Mouse (Mus musculus) lung, embryonic 15.5 days (tissue): ENCODE measurements at regions not wholly inside any gene's neighbourhood (a gene's known extent, or its start where the extent isn't known, plus 50 kb on each side); places are given as distances from the start of the nearest gene placed in this dataset.

ENCODE experiments used
- ATAC-seq: fragments of 200-750 bp; cut with Nextera tagmentation; 2 replicates; pipeline ENCODE4 v1.8.0; 2017; ENCODE audit warnings: moderate number of reproducible peaks, borderline replicate concordance; ENCODE audit not compliant: low FRiP score, low TSS enrichment; ENCODE audit errors: extremely low read depth
- H3K27ac ChIP-seq: fragments of 300-500 bp; sonication (generic); 2 replicates; pipeline ENCODE4 v1.5.1; 2015; ENCODE audit warnings: moderate library complexity, mild to moderate bottlenecking, inconsistent platforms
- H3K27me3 ChIP-seq: fragments of 300-500 bp; sonication (generic); 2 replicates; pipeline ENCODE4 v1.6.1; 2015; ENCODE audit warnings: inconsistent platforms
- H3K36me3 ChIP-seq: fragments of 300-500 bp; sonication (generic); 2 replicates; pipeline ENCODE4 v1.6.1; 2015; ENCODE audit warnings: inconsistent platforms
- H3K4me1 ChIP-seq: fragments of 300-500 bp; sonication (generic); 2 replicates; pipeline ENCODE4 v1.6.1; 2015; ENCODE audit warnings: inconsistent platforms
- H3K4me2 ChIP-seq: fragments of 300-500 bp; sonication (generic); 2 replicates; pipeline ENCODE4 v1.6.1; 2015; ENCODE audit warnings: inconsistent platforms, mild to moderate bottlenecking, moderate library complexity
- H3K4me3 ChIP-seq: fragments of 300-500 bp; sonication (generic); 2 replicates; pipeline ENCODE4 v1.5.1; 2015; ENCODE audit warnings: mild to moderate bottlenecking, inconsistent platforms
- H3K9ac ChIP-seq: fragments of 300-500 bp; sonication (generic); 2 replicates; pipeline ENCODE4 v1.6.1; 2015; ENCODE audit warnings: inconsistent platforms
- H3K9me3 ChIP-seq: fragments of 300-500 bp; sonication (generic); 2 replicates; pipeline ENCODE4 v1.6.1; 2016; ENCODE audit warnings: inconsistent platforms
- WGBS: fragments of 180-500 bp; shearing (Covaris S2); methylation state at CpG from one replicate; pipeline ENCODE4 v1.1.7; 2015; 5-methylcytosine and 5-hydroxymethylcytosine counted together

- H3K4me1 ChIP-seq: no peaks in the 10 kb centered on the region
- H3K27ac ChIP-seq: no peak overlapping the region
- no peak overlapping the region for H3K4me3 ChIP-seq
- no peak for ATAC-seq
- no peaks in the 10 kb centered on the region for H3K9me3 ChIP-seq
- no peaks in the 10 kb centered on the region for H3K27me3 ChIP-seq
- no peaks in the 10 kb centered on the region for H3K36me3 ChIP-seq
- 68% methylated on average over 6 of the region's 6 CpGs for WGBS
- H3K9ac ChIP-seq: no peak overlapping the region
- H3K4me2 ChIP-seq: no peak overlapping the region
Observed at GRCm38 (mm10) chr7:124880771-124881170, 563.7 kb upstream of the Kdm8 start.

- Histone ChIP-seq H3K4me3 (no peak overlapping the region), H3K36me3 (no peaks in the 10 kb centered on the region), H3K27ac (no peak overlapping the region), H3K4me2 (no peak overlapping the region), H3K9me3 (no peaks in the 10 kb centered on the region; the same call in 1 of the 2 replicates), H3K27me3 (no peaks in the 10 kb centered on the region), H3K9ac (no peak overlapping the region), H3K4me1 (no peaks in the 10 kb centered on the region)
- ATAC-seq: 0 out of 2 replicates have a peak, but pooled peaks have one; percentile 23
- 47% methylated on average over 5 of the region's 5 CpGs for WGBS
Observed at GRCm38 (mm10) chr7:124907233-124907632, 537.2 kb upstream of the Kdm8 start.

- 0 out of 2 replicates have a peak overlapping the region, but pooled peaks have one; percentile 2 for H3K27ac ChIP-seq
- H3K4me3 ChIP-seq: no peak overlapping the region
- no peaks in the 10 kb centered on the region for H3K9me3 ChIP-seq
- H3K36me3 ChIP-seq: no peaks in the 10 kb centered on the region
- no peak for ATAC-seq
- H3K4me2 ChIP-seq: no peak overlapping the region
- H3K4me1 ChIP-seq: no peaks in the 10 kb centered on the region
- no peaks in the 10 kb centered on the region for H3K27me3 ChIP-seq
- 74% methylated on average over 5 of the region's 5 CpGs for WGBS
- no peak overlapping the region for H3K9ac ChIP-seq
Observed at GRCm38 (mm10) chr7:124907662-124908296, 536.7 kb upstream of the Kdm8 start.

GRCm38 (mm10) chr7:124914061-124914460 lies 530.4 kb upstream of the Kdm8 start:
- no peak overlapping the region for H3K4me2 ChIP-seq
- no peak for ATAC-seq
- H3K4me3 ChIP-seq: no peak overlapping the region
- H3K36me3 ChIP-seq: no peaks in the 10 kb centered on the region
- no peaks in the 10 kb centered on the region for H3K27me3 ChIP-seq
- H3K27ac ChIP-seq: no peak overlapping the region
- WGBS: 67% methylated on average over 5 of the region's 5 CpGs
- H3K9ac ChIP-seq: no peak overlapping the region
- H3K4me1 ChIP-seq: no peaks in the 10 kb centered on the region
- H3K9me3 ChIP-seq: no peaks in the 10 kb centered on the region

GRCm38 (mm10) chr7:124914479-124914878 lies 530.0 kb upstream of the Kdm8 start:
- Histone ChIP-seq H3K9ac (no peak overlapping the region), H3K4me2 (no peak overlapping the region), H3K27me3 (no peaks in the 10 kb centered on the region), H3K36me3 (no peaks in the 10 kb centered on the region), H3K9me3 (no peaks in the 10 kb centered on the region), H3K27ac (no peak overlapping the region), H3K4me1 (no peaks in the 10 kb centered on the region), H3K4me3 (no peak overlapping the region)
- WGBS: 63% methylated on average over 4 of the region's 4 CpGs
- ATAC-seq: no peak

GRCm38 (mm10) chr7:124914972-124915371 lies 529.5 kb upstream of the Kdm8 start:
- Histone ChIP-seq H3K27ac (no peak overlapping the region), H3K4me3 (no peak overlapping the region), H3K36me3 (no peaks in the 10 kb centered on the region), H3K9me3 (no peaks in the 10 kb centered on the region), H3K4me2 (no peak overlapping the region), H3K9ac (no peak overlapping the region), H3K4me1 (no peaks in the 10 kb centered on the region), H3K27me3 (no peaks in the 10 kb centered on the region)
- no peak for ATAC-seq
- 59% methylated on average over 6 of the region's 6 CpGs for WGBS

GRCm38 (mm10) chr7:124915637-124916036 lies 528.8 kb upstream of the Kdm8 start:
- H3K4me3 ChIP-seq: no peak overlapping the region
- no peak for ATAC-seq
- H3K4me2 ChIP-seq: no peak overlapping the region
- WGBS: 61% methylated on average over 5 of the region's 5 CpGs
- H3K9ac ChIP-seq: no peak overlapping the region
- no peaks in the 10 kb centered on the region for H3K4me1 ChIP-seq
- H3K9me3 ChIP-seq: no peaks in the 10 kb centered on the region
- H3K36me3 ChIP-seq: no peaks in the 10 kb centered on the region
- no peaks in the 10 kb centered on the region for H3K27me3 ChIP-seq
- no peak overlapping the region for H3K27ac ChIP-seq

GRCm38 (mm10) chr7:124917606-124918120 lies 526.8 kb upstream of the Kdm8 start:
- ATAC-seq: no peak
- H3K9me3 ChIP-seq: no peaks in the 10 kb centered on the region
- H3K4me2 ChIP-seq: no peak overlapping the region
- no peaks in the 10 kb centered on the region for H3K4me1 ChIP-seq
- no peak overlapping the region for H3K4me3 ChIP-seq
- 35% methylated on average over 5 of the region's 5 CpGs for WGBS
- no peaks in the 10 kb centered on the region for H3K27me3 ChIP-seq
- H3K9ac ChIP-seq: no peak overlapping the region
- H3K36me3 ChIP-seq: no peaks in the 10 kb centered on the region
- no peak overlapping the region for H3K27ac ChIP-seq

GRCm38 (mm10) chr7:124922806-124923205 lies 521.7 kb upstream of the Kdm8 start:
- Histone ChIP-seq H3K4me3 (no peak overlapping the region), H3K9me3 (no peaks in the 10 kb centered on the region), H3K9ac (no peak overlapping the region), H3K36me3 (no peaks in the 10 kb centered on the region), H3K4me2 (no peak overlapping the region), H3K4me1 (no peaks in the 10 kb centered on the region), H3K27me3 (no peaks in the 10 kb centered on the region), H3K27ac (no peak overlapping the region)
- no peak for ATAC-seq
- WGBS: 69% methylated on average over 7 of the region's 7 CpGs

GRCm38 (mm10) chr7:124933573-124933972 lies 510.9 kb upstream of the Kdm8 start:
- no peak overlapping the region for H3K27ac ChIP-seq
- WGBS: 45% methylated on average over 3 of the region's 3 CpGs
- no peaks in the 10 kb centered on the region for H3K27me3 ChIP-seq
- no peak overlapping the region for H3K9ac ChIP-seq
- H3K4me1 ChIP-seq: 0 out of 2 replicates have a peak, but pooled peaks cover 4% of the 10 kb centered on the region
- H3K9me3 ChIP-seq: no peaks in the 10 kb centered on the region
- ATAC-seq: peak; percentile 39
- H3K4me3 ChIP-seq: no peak overlapping the region
- H3K4me2 ChIP-seq: no peak overlapping the region
- no peaks in the 10 kb centered on the region for H3K36me3 ChIP-seq

GRCm38 (mm10) chr7:124939357-124939756 lies 505.1 kb upstream of the Kdm8 start:
- 68% methylated on average over 1 of the region's 1 CpGs for WGBS
- ATAC-seq: no peak
- H3K4me2 ChIP-seq: no peak overlapping the region
- H3K4me3 ChIP-seq: no peak overlapping the region
- no peak overlapping the region for H3K27ac ChIP-seq
- no peaks in the 10 kb centered on the region for H3K36me3 ChIP-seq
- H3K27me3 ChIP-seq: no peaks in the 10 kb centered on the region
- H3K4me1 ChIP-seq: no peaks in the 10 kb centered on the region
- no peaks in the 10 kb centered on the region for H3K9me3 ChIP-seq
- no peak overlapping the region for H3K9ac ChIP-seq

- ATAC-seq: peak; percentile 31; the same call in 1 of the 2 replicates
- Histone ChIP-seq H3K4me3 (no peak overlapping the region), H3K27ac (no peak overlapping the region), H3K9me3 (no peaks in the 10 kb centered on the region), H3K27me3 (no peaks in the 10 kb centered on the region), H3K4me1 (no peaks in the 10 kb centered on the region), H3K4me2 (no peak overlapping the region), H3K36me3 (no peaks in the 10 kb centered on the region), H3K9ac (no peak overlapping the region)
- WGBS: 46% methylated on average over 4 of the region's 4 CpGs
Observed at GRCm38 (mm10) chr7:124941527-124941926, 502.9 kb upstream of the Kdm8 start.
